Mouse (Mus musculus) CH12.LX (cell line): ENCODE data around the gene Sh3rf1.

Experiments used
- CTCF ChIP-seq, 2 experiments: IDR thresholded peaks in 1 of 2; conservative IDR thresholded peaks in 1 of 2; 2 replicates each; pipeline ENCODE4 v1.5.1; 2011 to 2012; ENCODE audit warnings: low read depth in 2 of 2, low read length in 2 of 2, improper control_type of control experiment in 1 of 2, inconsistent platforms in 1 of 2, mild to moderate bottlenecking in 1 of 2, moderate library complexity in 1 of 2
- E2F4 ChIP-seq: IDR thresholded peaks from 2 replicates; pipeline ENCODE4 v1.6.1; 2011; ENCODE audit warnings: low read depth, low read length, improper control_type of control experiment; ENCODE audit not compliant: insufficient replicate concordance
- EP300 ChIP-seq: IDR thresholded peaks from 2 replicates; pipeline ENCODE4 v1.6.1; 2011; ENCODE audit warnings: low read length, improper control_type of control experiment
- NELFE ChIP-seq: IDR thresholded peaks from 2 replicates; pipeline ENCODE4 v1.6.1; 2011; ENCODE audit warnings: low read depth, low read length, improper control_type of control experiment
- USF1 ChIP-seq: IDR thresholded peaks from 2 replicates; pipeline ENCODE4 v1.6.1; 2014; ENCODE audit warnings: low read depth, mild to moderate bottlenecking, inconsistent platforms, low read length, improper control_type of control experiment
- ZMIZ1 ChIP-seq: IDR thresholded peaks from 2 replicates; pipeline ENCODE4 v1.6.1; 2012; ENCODE audit warnings: low read depth, mild to moderate bottlenecking, inconsistent platforms, low read length, improper control_type of control experiment

GRCm38 (mm10) chr8:61203035-61203826 is 20.4 kb upstream of the Sh3rf1 start:
- TF ChIP-seq ZMIZ1 (no peak), CTCF (conservative IDR thresholded peaks at IDR 0.05 in 1 of 2, IDR thresholded peaks at IDR 0.05 in 1 of 2; ENCODE audit: low read depth in 2 of 2, low read length in 2 of 2) (no peak), EP300 (no peak), E2F4 (no peak), NELFE (no peak), USF1 (no peak)
